Mouse (Mus musculus) forebrain, embryonic 11.5 days (tissue): Measurements from ENCODE around the gene Tcta. TPM values are rescaled to one million over a fixed set of nuclear protein-coding genes. Genes with fewer than 3 reads are reported as not detected.
"Not testable (repeated sequence)": the region's sequence is repeated elsewhere in the genome, so short reads cannot be mapped to it uniquely, and the experiment has no call there.

ENCODE experiments used
- ATAC-seq: fragments of 200-750 bp; cut with Nextera tagmentation; replicated peaks from 2 replicates; pipeline ENCODE4 v1.8.0; 2017; ENCODE audit warnings: moderate TSS enrichment; ENCODE audit not compliant: low FRiP score
- DNase-seq: peaks from one replicate; pipeline ENCODE4 v3.0.0-alpha.2; 2017; ENCODE audit warnings: low spot score
- H3K27ac ChIP-seq: fragments of 300-500 bp; sonication (generic); 2 replicates; pipeline ENCODE4 v1.5.1; 2014; ENCODE audit warnings: low read depth, low read length
- H3K27me3 ChIP-seq: fragments of 300-500 bp; sonication (generic); 2 replicates; pipeline ENCODE4 v1.6.1; 2014; ENCODE audit warnings: mild to moderate bottlenecking, low read length, mixed read lengths; ENCODE audit not compliant: control insufficient read depth, insufficient read depth
- H3K36me3 ChIP-seq: fragments of 300-500 bp; sonication (generic); 2 replicates; pipeline ENCODE4 v1.6.1; 2014; ENCODE audit warnings: mild to moderate bottlenecking, low read length, moderate library complexity, mixed read lengths; ENCODE audit not compliant: control insufficient read depth, insufficient read depth
- H3K4me1 ChIP-seq: fragments of 300-500 bp; sonication (generic); replicated peaks from 2 replicates; pipeline ENCODE4 v1.6.1; 2014; ENCODE audit warnings: low read length, mixed read lengths; ENCODE audit not compliant: control insufficient read depth, insufficient read depth
- H3K4me2 ChIP-seq: fragments of 300-500 bp; sonication (generic); 2 replicates; pipeline ENCODE4 v1.6.1; 2014; ENCODE audit warnings: low read depth, mild to moderate bottlenecking, low read length, moderate library complexity, mixed read lengths; ENCODE audit not compliant: severe bottlenecking
- H3K4me3 ChIP-seq: fragments of 300-500 bp; sonication (generic); 2 replicates; pipeline ENCODE4 v1.5.1; 2014; ENCODE audit warnings: low read depth, low read length
- H3K9ac ChIP-seq: fragments of 300-500 bp; sonication (generic); 2 replicates; pipeline ENCODE4 v1.6.1; 2014; ENCODE audit warnings: low read length
- H3K9me3 ChIP-seq: fragments of 300-500 bp; sonication (generic); 2 replicates; pipeline ENCODE4 v1.6.1; 2016; ENCODE audit warnings: low read length, mixed read lengths; ENCODE audit not compliant: control insufficient read depth
- WGBS: fragments of 180-500 bp; shearing (Covaris S2); extraction: QIAGEN DNeasy Blood & Tissue Kit; methylation state at CpG from one replicate; pipeline ENCODE4 v1.1.7; 2014; 5-methylcytosine and 5-hydroxymethylcytosine counted together
- polyA plus RNA-seq: library from polyadenylated mRNA; unstranded; fragments of >200 nt; fragmentation: Nextera tagmentation; extraction: Ambion mirVana; gene quantifications from 2 replicates; pipeline ENCODE4 v1.2.1, GENCODE M21; 2014

Tcta gene
- polyA plus RNA-seq, 1 experiment from 2014 or later, result 25.5 TPM

- Histone ChIP-seq H3K27me3 (no peaks in the 10 kb centered on the region), H3K4me3 (no peak overlapping the region), H3K9ac (no peak overlapping the region), H3K9me3 (no peaks in the 10 kb centered on the region), H3K4me2 (no peak overlapping the region), H3K36me3 (no peaks in the 10 kb centered on the region), H3K27ac (no peak overlapping the region), H3K4me1 (no peaks in the 10 kb centered on the region)
- ATAC-seq (no peak), DNase-seq (no peak)
- 45% methylated on average over 2 of the region's 2 CpGs for WGBS
Measured at GRCm38 (mm10) chr9:108271941-108272340, 34.0 kb downstream of the Tcta start.

DNA sequence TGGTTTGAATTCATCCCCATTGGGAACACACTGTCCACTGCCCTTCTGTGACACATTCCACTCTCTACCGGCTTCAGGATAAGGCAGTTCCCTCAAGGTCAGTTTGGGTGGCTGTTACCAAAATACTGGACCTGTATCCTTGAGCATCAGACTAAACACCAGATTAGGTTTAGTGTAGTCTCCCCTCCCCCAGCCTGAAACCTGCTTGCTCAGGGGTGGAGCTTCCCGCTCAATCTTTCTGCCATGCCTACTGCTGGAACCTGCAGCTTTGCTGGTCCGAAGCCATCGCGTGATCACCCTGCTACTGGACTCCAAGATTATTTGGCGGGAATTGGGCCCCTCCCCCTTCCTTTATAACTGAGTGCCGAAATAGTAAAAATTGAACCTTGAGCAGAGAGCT, 37.3 kb downstream of the Tcta start:
- not testable (repeated sequence) for H3K9me3 ChIP-seq, H3K27me3 ChIP-seq, H3K4me1 ChIP-seq, H3K9ac ChIP-seq, H3K4me3 ChIP-seq, H3K36me3 ChIP-seq, H3K4me2 ChIP-seq, ATAC-seq, H3K27ac ChIP-seq, DNase-seq
- WGBS, result 94% methylated on average over 6 of the region's 7 CpGs

GRCm38 (mm10) chr9:108267691-108268090, 38.3 kb downstream of the Tcta start:
- no peak overlapping the region for H3K9ac ChIP-seq
- H3K4me2 ChIP-seq, result no peak overlapping the region
- no peaks in the 10 kb centered on the region for H3K27me3 ChIP-seq
- WGBS, result 90% methylated on average over 7 of the region's 7 CpGs
- ATAC-seq (no peak), DNase-seq (no peak)
- H3K36me3 ChIP-seq, result no peaks in the 10 kb centered on the region
- H3K4me1 ChIP-seq, result peaks cover 7% of the 10 kb centered on the region; the same call in 1 of the 2 replicates
- no peak overlapping the region for H3K4me3 ChIP-seq
- H3K27ac ChIP-seq, result no peak overlapping the region
- H3K9me3 ChIP-seq, result no peaks in the 10 kb centered on the region

DNA sequence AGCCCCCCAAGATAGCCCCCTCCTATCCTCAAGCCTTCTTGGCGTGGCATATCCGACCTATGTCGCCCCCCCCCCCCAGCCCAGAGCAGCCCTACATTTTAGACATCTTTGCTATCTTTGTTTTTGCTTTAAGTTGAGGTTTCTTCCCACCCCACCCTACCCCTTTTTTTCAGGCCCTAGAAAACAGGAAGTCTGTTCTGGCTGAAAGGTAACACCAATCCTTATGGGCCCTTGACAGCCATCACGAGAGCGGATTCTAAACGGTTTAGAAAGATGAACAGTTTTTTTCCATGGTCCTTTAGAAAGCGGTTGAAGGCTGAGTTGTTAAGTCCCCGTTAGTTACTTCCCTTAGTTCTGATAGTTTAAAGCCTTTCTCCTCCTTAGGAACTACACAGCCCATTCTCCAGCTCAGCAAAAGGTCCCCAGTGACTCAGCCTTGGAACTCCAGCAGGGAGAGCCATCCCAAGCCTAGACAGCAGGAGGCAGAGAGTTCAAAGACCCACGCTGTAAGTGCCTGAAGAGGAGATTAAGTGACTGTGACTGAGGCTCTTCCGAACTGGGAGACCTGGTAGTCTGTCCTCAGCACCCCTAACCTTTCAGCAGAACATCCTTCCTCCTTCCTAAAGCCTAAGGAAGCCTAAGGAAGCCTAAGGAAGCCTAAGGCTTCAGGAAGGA, 39.6 kb downstream of the Tcta start:
- H3K4me1 ChIP-seq, result peaks cover 13% of the 10 kb centered on the region; the same call in 1 of the 2 replicates
- DNase-seq, result no peak
- no peak overlapping the region for H3K4me2 ChIP-seq
- ATAC-seq, result no peak
- H3K36me3 ChIP-seq, result no peaks in the 10 kb centered on the region
- H3K27me3 ChIP-seq, result no peaks in the 10 kb centered on the region
- no peak overlapping the region for H3K27ac ChIP-seq
- H3K4me3 ChIP-seq, result no peak overlapping the region
- 69% methylated on average over 10 of the region's 10 CpGs for WGBS
- H3K9ac ChIP-seq, result no peak overlapping the region
- H3K9me3 ChIP-seq, result no peaks in the 10 kb centered on the region

DNA sequence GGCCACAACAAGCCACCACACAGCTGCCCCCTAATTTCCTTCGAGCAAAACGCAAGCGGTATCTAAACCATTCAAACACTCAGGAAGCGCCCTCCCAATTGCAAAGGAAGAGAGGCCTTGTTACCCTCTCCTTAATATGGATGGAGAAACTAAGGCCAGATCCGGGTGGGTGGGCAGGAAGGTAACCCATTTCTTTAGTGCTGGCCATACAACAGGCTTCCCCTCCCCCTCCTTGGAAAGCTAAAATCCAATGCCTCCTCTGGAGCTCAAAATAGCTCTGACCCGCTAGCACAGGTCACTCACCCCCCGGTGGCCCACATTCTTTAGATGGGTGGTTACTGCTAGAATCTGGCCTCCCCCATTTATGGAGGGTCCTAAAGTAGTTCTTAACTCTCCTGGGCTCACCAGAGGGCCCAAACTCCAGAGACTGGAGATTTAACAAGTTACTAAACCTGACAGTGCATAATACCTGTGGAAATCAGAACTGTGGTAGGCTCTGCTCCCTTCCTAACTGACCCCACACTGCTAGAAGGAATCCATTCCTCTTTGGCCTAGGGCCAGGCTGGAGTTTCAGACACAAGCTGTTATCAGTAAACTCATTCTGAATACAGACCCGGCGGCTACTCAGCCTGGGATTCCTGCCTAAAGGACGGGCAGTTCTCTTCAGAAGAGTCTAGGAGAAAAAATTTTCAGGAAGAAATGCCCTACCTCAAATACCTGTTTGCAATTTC, 41.6 kb downstream of the Tcta start:
- Histone ChIP-seq H3K27ac (peak overlapping the region; percentile 66), H3K4me2 (peak overlapping the region; percentile 62), H3K4me1 (peaks cover 13% of the 10 kb centered on the region; the same call in 1 of the 2 replicates), H3K4me3 (peak overlapping the region; percentile 96), H3K9me3 (no peaks in the 10 kb centered on the region), H3K36me3 (no peaks in the 10 kb centered on the region), H3K27me3 (no peaks in the 10 kb centered on the region), H3K9ac (peak overlapping the region; percentile 62)
- DNase-seq (no peak), ATAC-seq (peak; percentile 1; the same call in 1 of the 2 replicates)
- 16% methylated on average over 10 of the region's 10 CpGs for WGBS

DNA sequence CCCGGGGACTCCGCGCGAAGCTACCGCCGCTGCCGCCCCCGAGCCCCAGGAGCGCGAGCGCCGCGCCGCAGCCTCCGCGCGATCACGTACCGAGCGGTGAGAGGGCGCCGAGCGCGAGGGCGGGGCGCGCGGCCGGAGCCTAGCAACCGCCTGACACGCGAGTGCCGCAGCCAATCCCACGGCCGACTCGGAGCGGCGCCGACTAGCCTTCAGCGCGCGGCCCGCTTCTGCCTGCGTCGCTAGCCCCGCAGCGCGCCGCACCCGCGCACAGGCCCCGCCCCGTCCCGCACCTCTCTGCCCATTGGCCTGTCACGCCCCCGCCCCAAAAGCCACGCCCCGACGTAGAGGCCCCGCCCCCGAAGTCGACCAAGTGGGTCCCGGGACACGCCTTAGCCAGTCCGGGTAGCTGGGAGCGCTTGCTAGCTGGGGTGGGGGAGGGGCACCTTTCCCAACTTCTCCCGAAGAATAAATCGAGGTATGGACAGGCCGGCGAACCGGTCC, 42.2 kb downstream of the Tcta start, which contains the start of gene Dag1:
Gene Dag1 (minus strand): TSS at position 269 of the 501 bp plus-strand sequence.
- Histone ChIP-seq H3K36me3 (no peaks in the 10 kb centered on the region), H3K9me3 (no peaks in the 10 kb centered on the region), H3K4me1 (peaks cover 13% of the 10 kb centered on the region; the same call in 1 of the 2 replicates), H3K4me3 (peak within 1 kb of the TSS; percentile 96), H3K4me2 (peak within 1 kb of the TSS; percentile 62), H3K27me3 (no peaks in the 10 kb centered on the region), H3K27ac (peak within 1 kb of the TSS; percentile 86), H3K9ac (peak within 1 kb of the TSS; percentile 92)
- peak; percentile 99 for ATAC-seq
- WGBS, result under 1% methylated on average over 70 of the region's 71 CpGs
- peak; percentile 100 for DNase-seq

GRCm38 (mm10) chr9:108263131-108263681, 42.8 kb downstream of the Tcta start:
- WGBS, result under 1% methylated on average over 61 of the region's 62 CpGs
- Histone ChIP-seq H3K4me2 (peak overlapping the region; percentile 62), H3K4me3 (peak overlapping the region; percentile 96), H3K4me1 (peaks cover 13% of the 10 kb centered on the region; the same call in 1 of the 2 replicates), H3K27me3 (no peaks in the 10 kb centered on the region), H3K9me3 (no peaks in the 10 kb centered on the region), H3K9ac (peak overlapping the region; percentile 92), H3K27ac (peak overlapping the region; percentile 86), H3K36me3 (no peaks in the 10 kb centered on the region)
- peak; percentile 73 for DNase-seq
- peak; percentile 45 for ATAC-seq

GRCm38 (mm10) chr9:108262494-108263049, 43.4 kb downstream of the Tcta start:
- no peak for DNase-seq

More at GRCm38 (mm10) chr9:108262494-108263049, 43.4 kb downstream of the Tcta start:
- WGBS, result 45% methylated on average over 11 of the region's 11 CpGs
- ATAC-seq, result no peak
- Histone ChIP-seq H3K9ac (peak overlapping the region; percentile 92), H3K4me3 (peak overlapping the region; percentile 96), H3K4me1 (peaks cover 13% of the 10 kb centered on the region; the same call in 1 of the 2 replicates), H3K4me2 (peak overlapping the region; percentile 62), H3K27me3 (no peaks in the 10 kb centered on the region), H3K36me3 (no peaks in the 10 kb centered on the region), H3K9me3 (no peaks in the 10 kb centered on the region), H3K27ac (peak overlapping the region; percentile 86; the same call in 1 of the 2 replicates)
